Comparison of ENCODE assay signal across 7 mouse cellular contexts in genomic region chr11:113539502-113540209, GRCm38 (mm10).
DNase-seq lines count a peak whose midpoint lies in the region; ATAC-seq lines count a peak whose summit lies in the region.

No protein-coding gene starts in this region.

- no peak overlapping the region for H3K9ac ChIP-seq in heart, embryonic 13.5 days

- intact Hi-C loops in left cerebral cortex, postnatal 10 days (cut with DNase I): no loop called here

- peak overlapping the region; percentile 57 for H3K4me2 ChIP-seq in heart, embryonic 13.5 days

- 0 out of 2 replicates have a peak overlapping the region, but pooled peaks have one; percentile 16 for H3K4me3 ChIP-seq in heart, embryonic 13.5 days

- H3K27ac ChIP-seq in heart, embryonic 13.5 days (replicated peaks): no peak overlapping the region

- 24% methylated on average over 15 of the region's 15 CpGs for WGBS in heart, embryonic 13.5 days

- DNase-seq in brain, embryonic 18.5 days (ENCODE audit: low read depth, low spot score): peak; percentile 74
- peak; percentile 90 to 96 for DNase-seq in cerebellum, postnatal 25 days
- DNase-seq in left cerebral cortex, postnatal 10 days (ENCODE audit: extremely low spot score in 1 of 2, low spot score in 2 of 2): peak; percentile 50 to 71
- peak; percentile 47 for DNase-seq in neural tube, embryonic 10.5 days (ENCODE audit: extremely low spot score, low spot score)
- no peak for DNase-seq in c-Kit-positive CD71-positive TER-119-positive erythroid progenitor cells, embryonic 14.5 days (ENCODE audit: low spot score)

- 0 out of 2 replicates have a peak, but pooled peaks cover 3% of the 10 kb centered on the region for H3K36me3 ChIP-seq in heart, embryonic 13.5 days

- peak; percentile 64; the same call in 1 of the 2 replicates for ATAC-seq in heart, embryonic 13.5 days (ENCODE audit: extremely low read depth, insufficient number of reproducible peaks, low FRiP score, low TSS enrichment)
- ATAC-seq in monocyte, adult 5-6 weeks (replicated peaks; ENCODE audit: insufficient number of reproducible peaks, low FRiP score, low TSS enrichment, poor library complexity, severe bottlenecking): no peak

- H3K9me3 ChIP-seq in heart, embryonic 13.5 days: no peaks in the 10 kb centered on the region

- H3K27me3 ChIP-seq in heart, embryonic 13.5 days (replicated peaks): peaks cover 11% of the 10 kb centered on the region; the same call in 1 of the 2 replicates

- peaks cover 24% of the 10 kb centered on the region for H3K4me1 ChIP-seq in heart, embryonic 13.5 days
